Mouse (Mus musculus) layer of hippocampus, adult 11-12 months (tissue): ENCODE data around the gene Riox1.
"Not testable (repeated sequence)": the region's sequence is repeated elsewhere in the genome, so short reads cannot be mapped to it uniquely, and the experiment has no call there.

Experiments
- DNase-seq: peaks from one replicate; pipeline ENCODE4 v3.0.0; 2022; ENCODE audit warnings: low spot score

The Riox1 gene

GRCm38 (mm10) chr12:83950493-83950839 lies at the start of gene Riox1:
Riox1 (plus strand) TSS chr12:83950608.
- peak; percentile 82 for DNase-seq

- no peak for DNase-seq
Measured at GRCm38 (mm10) chr12:83910451-83910850, 40.0 kb upstream of the Riox1 start.

- no peak for DNase-seq
Measured at GRCm38 (mm10) chr12:83914202-83914740, 36.1 kb upstream of the Riox1 start.

- no peak for DNase-seq
Measured at GRCm38 (mm10) chr12:83914797-83915196, 35.6 kb upstream of the Riox1 start.

- no peak for DNase-seq
Measured at GRCm38 (mm10) chr12:83916884-83917283, 33.5 kb upstream of the Riox1 start.

GRCm38 (mm10) chr12:83920721-83921441 lies 29.5 kb upstream of the Riox1 start:
- DNase-seq = peak; percentile 21

GRCm38 (mm10) chr12:83921535-83922381 lies 28.6 kb upstream of the Riox1 start, which contains the start of gene Numb:
Numb (minus strand) TSS chr12:83921934.
- DNase-seq = peak; percentile 99

GRCm38 (mm10) chr12:83922724-83923485 lies 27.5 kb upstream of the Riox1 start:
- no peak for DNase-seq

GRCm38 (mm10) chr12:83923486-83923859 lies 26.9 kb upstream of the Riox1 start:
- no peak for DNase-seq

- DNase-seq = no peak
Measured at GRCm38 (mm10) chr12:83924332-83924731, 26.1 kb upstream of the Riox1 start.

GRCm38 (mm10) chr12:83925160-83925703 lies 25.2 kb upstream of the Riox1 start:
- DNase-seq = no peak

- DNase-seq = no peak
Measured at GRCm38 (mm10) chr12:83926061-83926460, 24.3 kb upstream of the Riox1 start.

- peak; percentile 43 for DNase-seq
Measured at GRCm38 (mm10) chr12:83927747-83928146, 22.7 kb upstream of the Riox1 start.

GRCm38 (mm10) chr12:83929186-83929804 lies 21.1 kb upstream of the Riox1 start:
- no peak for DNase-seq

GRCm38 (mm10) chr12:83937600-83937999 lies 12.8 kb upstream of the Riox1 start:
- no peak for DNase-seq

- DNase-seq = not testable (repeated sequence)
Measured at GRCm38 (mm10) chr12:83938592-83938991, 11.8 kb upstream of the Riox1 start.

- DNase-seq = no peak
Measured at GRCm38 (mm10) chr12:83939332-83939731, 11.1 kb upstream of the Riox1 start.

GRCm38 (mm10) chr12:83940031-83940430 lies 10.4 kb upstream of the Riox1 start:
- no peak for DNase-seq

GRCm38 (mm10) chr12:83941938-83942337 lies 8.5 kb upstream of the Riox1 start:
- DNase-seq = no peak

- DNase-seq = no peak
Measured at GRCm38 (mm10) chr12:83947260-83947811, 3.1 kb upstream of the Riox1 start.

- DNase-seq = no peak
Measured at GRCm38 (mm10) chr12:83949043-83949442, 1.4 kb upstream of the Riox1 start.
